Mouse (Mus musculus) limb, embryonic 14.5 days (tissue): ENCODE data around the gene Tmem108. TPM values are rescaled to one million over a fixed set of nuclear protein-coding genes. Genes with fewer than 3 reads are reported as not detected.
A peak's percentile ranks its signal among the peaks of the same experiment; 100 is the strongest.

Experiments used
- ATAC-seq: fragments of 200-750 bp; cut with Nextera tagmentation; 2 replicates; pipeline ENCODE4 v1.8.0; 2017; ENCODE audit warnings: low read depth, moderate number of reproducible peaks, moderate TSS enrichment; ENCODE audit not compliant: low FRiP score
- DNase-seq: peaks from one replicate; pipeline ENCODE4 v3.0.0-alpha.2; 2015; ENCODE audit warnings: low spot score
- H3K27ac ChIP-seq: fragments of 300-500 bp; sonication (generic); replicated peaks from 2 replicates; pipeline ENCODE4 v1.5.1; 2014; ENCODE audit warnings: low read depth, mild to moderate bottlenecking, low read length, moderate library complexity, mixed read lengths
- H3K27me3 ChIP-seq: fragments of 300-500 bp; sonication (generic); 2 replicates; pipeline ENCODE4 v1.6.1; 2014; ENCODE audit warnings: low read length, mixed read lengths; ENCODE audit not compliant: control insufficient read depth, insufficient read depth
- H3K36me3 ChIP-seq: fragments of 300-500 bp; sonication (generic); 2 replicates; pipeline ENCODE4 v1.6.1; 2014; ENCODE audit warnings: mild to moderate bottlenecking, low read length, moderate library complexity, mixed read lengths; ENCODE audit not compliant: control insufficient read depth, insufficient read depth
- H3K4me1 ChIP-seq: fragments of 300-500 bp; sonication (generic); 2 replicates; pipeline ENCODE4 v1.6.1; 2014; ENCODE audit warnings: antibody characterized with exemption, low read length, mixed read lengths; ENCODE audit not compliant: control insufficient read depth, insufficient read depth
- H3K4me2 ChIP-seq: fragments of 300-500 bp; sonication (generic); replicated peaks from 2 replicates; pipeline ENCODE4 v1.6.1; 2014; ENCODE audit warnings: low read depth, mild to moderate bottlenecking, low read length, moderate library complexity; ENCODE audit not compliant: severe bottlenecking
- H3K4me3 ChIP-seq: fragments of 300-500 bp; sonication (generic); replicated peaks from 2 replicates; pipeline ENCODE4 v1.5.1; 2014; ENCODE audit warnings: low read length
- H3K9ac ChIP-seq: fragments of 300-500 bp; sonication (generic); 2 replicates; pipeline ENCODE4 v1.6.1; 2014; ENCODE audit warnings: mild to moderate bottlenecking, low read depth, low read length, moderate library complexity; ENCODE audit not compliant: severe bottlenecking
- H3K9me3 ChIP-seq: fragments of 300-500 bp; sonication (generic); 2 replicates; pipeline ENCODE4 v1.6.1; 2016; ENCODE audit warnings: low read length; ENCODE audit not compliant: control insufficient read depth
- POLR2A ChIP-seq: fragments of 200-500 bp; IDR thresholded peaks from 2 replicates; pipeline ENCODE4 v1.8.0; 2012; ENCODE audit warnings: inconsistent platforms, mild to moderate bottlenecking, moderate library complexity, borderline replicate concordance; ENCODE audit not compliant: insufficient read depth, insufficient read length; ENCODE audit errors: extremely low read depth
- WGBS: fragments of 180-500 bp; shearing (Covaris S2); extraction: QIAGEN DNeasy Blood & Tissue Kit; methylation state at CpG from one replicate; pipeline ENCODE4 v1.1.7; 2014; 5-methylcytosine and 5-hydroxymethylcytosine counted together
- polyA plus RNA-seq, 2 experiments: library from polyadenylated mRNA; depleted of rRNA in 1 of 2; stranded (reverse) in 1 of 2; unstranded in 1 of 2; fragments of >200 nt; fragmentation: Nextera tagmentation in 1 of 2; extraction: Ambion mirVana in 1 of 2; gene quantifications; 2 replicates each; pipeline versions ENCODE4 v1.2.1 to v1.2.3; 2012 to 2014

Gene Tmem108
- polyA plus RNA-seq, 2 experiments: 8.9 to 14.8 TPM

- WGBS: 84% methylated on average over 5 of the region's 5 CpGs
- no peak for ATAC-seq
- H3K27me3 ChIP-seq: no peaks in the 10 kb centered on the region
- DNase-seq: no peak
- H3K27ac ChIP-seq: no peak overlapping the region
- no peak overlapping the region for H3K4me2 ChIP-seq
- H3K4me1 ChIP-seq: peaks cover 6% of the 10 kb centered on the region
- H3K9ac ChIP-seq: no peak overlapping the region
- no peak for TF ChIP-seq POLR2A
- no peaks in the 10 kb centered on the region for H3K9me3 ChIP-seq
- no peaks in the 10 kb centered on the region for H3K36me3 ChIP-seq
- H3K4me3 ChIP-seq: no peak overlapping the region
These were observed 317.0 kb downstream of the Tmem108 start for GRCm38 (mm10) chr9:103444656-103445055.

GRCm38 (mm10) chr9:103443824-103444185, 317.8 kb downstream of the Tmem108 start:
- H3K36me3 ChIP-seq: no peaks in the 10 kb centered on the region
- peaks cover 6% of the 10 kb centered on the region for H3K4me1 ChIP-seq
- no peak overlapping the region for H3K9ac ChIP-seq
- TF ChIP-seq POLR2A: no peak
- H3K4me3 ChIP-seq: no peak overlapping the region
- H3K9me3 ChIP-seq: no peaks in the 10 kb centered on the region
- no peak for DNase-seq
- no peak overlapping the region for H3K4me2 ChIP-seq
- H3K27me3 ChIP-seq: no peaks in the 10 kb centered on the region
- 46% methylated on average over 7 of the region's 7 CpGs for WGBS
- ATAC-seq: no peak
- H3K27ac ChIP-seq: no peak overlapping the region

- ATAC-seq: 0 out of 2 replicates have a peak, but pooled peaks have one; percentile 50
- WGBS: 22% methylated on average over 13 of the region's 13 CpGs
- Histone ChIP-seq H3K4me1 (peaks cover 6% of the 10 kb centered on the region), H3K27ac (no peak overlapping the region), H3K4me3 (no peak overlapping the region), H3K4me2 (no peak overlapping the region), H3K9ac (no peak overlapping the region), H3K27me3 (no peaks in the 10 kb centered on the region), H3K36me3 (no peaks in the 10 kb centered on the region), H3K9me3 (no peaks in the 10 kb centered on the region)
- no peak for TF ChIP-seq POLR2A
- peak; percentile 61 for DNase-seq
These were observed 318.4 kb downstream of the Tmem108 start for GRCm38 (mm10) chr9:103443121-103443823.

GRCm38 (mm10) chr9:103440597-103440996, 321.0 kb downstream of the Tmem108 start:
- no peaks in the 10 kb centered on the region for H3K9me3 ChIP-seq
- H3K36me3 ChIP-seq: no peaks in the 10 kb centered on the region
- H3K4me1 ChIP-seq: peaks cover 6% of the 10 kb centered on the region
- H3K4me3 ChIP-seq: no peak overlapping the region
- H3K4me2 ChIP-seq: no peak overlapping the region
- H3K27ac ChIP-seq: no peak overlapping the region
- TF ChIP-seq POLR2A: no peak
- H3K27me3 ChIP-seq: no peaks in the 10 kb centered on the region
- 67% methylated on average over 3 of the region's 3 CpGs for WGBS
- no peak for ATAC-seq
- no peak overlapping the region for H3K9ac ChIP-seq
- peak; percentile 36 for DNase-seq

- Histone ChIP-seq H3K9ac (no peak overlapping the region), H3K36me3 (no peaks in the 10 kb centered on the region), H3K9me3 (no peaks in the 10 kb centered on the region), H3K27me3 (no peaks in the 10 kb centered on the region), H3K4me1 (peaks cover 17% of the 10 kb centered on the region), H3K27ac (no peak overlapping the region), H3K4me3 (no peak overlapping the region), H3K4me2 (no peak overlapping the region)
- DNase-seq: no peak
- TF ChIP-seq POLR2A: no peak
- WGBS: 58% methylated on average over 5 of the region's 5 CpGs
- no peak for ATAC-seq
These were observed 324.5 kb downstream of the Tmem108 start for GRCm38 (mm10) chr9:103437104-103437503.
